Mouse (Mus musculus) induced T-regulatory cell, adult 2 months (primary cell): ENCODE results near the gene Gpr25.

ENCODE experiments used
- DNase-seq: peaks from one replicate; pipeline ENCODE4 v3.0.0-alpha.2; 2012; ENCODE audit warnings: low read depth

Gpr25 gene

DNA sequence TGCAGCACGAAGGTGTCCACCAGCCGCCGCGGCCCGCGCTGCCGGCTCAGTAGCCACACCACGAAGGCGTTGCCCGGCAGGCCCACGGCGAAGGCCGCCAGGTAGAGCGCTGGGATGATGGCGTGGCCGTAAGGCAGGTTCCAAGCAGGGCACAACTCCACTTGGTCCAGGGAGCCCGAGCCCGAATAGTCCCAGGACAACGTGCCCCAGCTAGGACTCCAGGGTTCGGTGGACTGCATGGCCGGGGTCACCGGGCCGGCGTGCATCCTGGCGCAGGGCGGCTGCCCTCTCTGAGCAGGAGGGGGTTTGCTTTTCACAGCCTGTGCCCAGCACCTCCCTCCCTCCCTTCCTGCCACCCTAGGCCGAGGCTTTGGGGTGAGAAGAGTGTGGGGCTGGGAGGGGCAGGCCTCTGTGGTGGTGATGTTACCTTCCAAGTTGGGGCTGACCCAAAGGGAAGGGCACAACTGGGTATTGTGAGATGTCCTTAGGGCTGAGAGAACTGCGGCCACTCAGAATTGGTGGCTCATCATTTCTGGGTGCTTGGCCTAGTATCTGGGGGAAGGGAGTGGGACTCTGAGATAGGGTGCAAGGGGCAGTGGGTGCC, at the start of gene Gpr25:
Gene Gpr25, minus strand, starts transcription at position 239 of the 604 bp plus-strand sequence.
- DNase-seq: no peak

DNA sequence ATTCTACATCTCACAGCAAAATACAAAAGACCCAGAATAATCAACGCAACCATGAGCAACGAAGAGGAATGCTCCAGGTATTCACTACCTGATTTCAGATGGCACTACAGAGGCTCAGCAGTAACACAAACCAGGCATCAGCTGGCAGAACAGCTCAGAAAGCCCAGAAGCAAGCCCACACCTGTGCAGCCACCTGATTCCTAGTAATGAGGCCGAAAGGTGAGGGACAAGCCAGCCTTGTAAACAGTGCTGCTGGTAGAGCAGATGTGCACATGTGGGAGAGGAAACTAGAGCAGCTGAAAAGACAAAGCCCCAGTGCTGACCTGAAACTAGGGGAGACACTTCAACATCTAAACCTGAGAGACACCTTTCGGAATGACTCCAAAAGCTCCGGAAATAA, 48.5 kb upstream of the Gpr25 start:
- no peak for DNase-seq

GRCm38 (mm10) chr1:136306424-136306823, 45.8 kb upstream of the Gpr25 start:
- DNase-seq: peak; percentile 61

DNA sequence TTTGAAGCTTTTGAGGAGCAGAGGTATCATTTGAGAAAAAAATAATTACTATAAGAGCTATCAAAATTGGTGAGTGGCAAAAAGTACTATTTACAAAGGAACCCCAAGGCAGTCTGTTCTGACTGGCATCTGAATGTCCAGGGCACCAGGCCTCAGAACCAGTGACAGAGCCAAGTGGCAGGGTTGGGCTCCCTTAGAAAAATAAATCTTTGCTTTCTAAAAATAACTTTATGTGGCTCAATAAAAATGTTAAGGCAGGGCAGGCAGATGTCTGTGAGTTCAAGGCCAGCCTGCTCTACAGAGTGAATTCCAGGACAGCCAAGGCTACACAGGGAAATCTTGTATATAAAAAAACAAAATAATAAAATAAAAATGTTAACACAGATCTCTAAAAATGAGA, 33.3 kb upstream of the Gpr25 start:
- no peak for DNase-seq

DNA sequence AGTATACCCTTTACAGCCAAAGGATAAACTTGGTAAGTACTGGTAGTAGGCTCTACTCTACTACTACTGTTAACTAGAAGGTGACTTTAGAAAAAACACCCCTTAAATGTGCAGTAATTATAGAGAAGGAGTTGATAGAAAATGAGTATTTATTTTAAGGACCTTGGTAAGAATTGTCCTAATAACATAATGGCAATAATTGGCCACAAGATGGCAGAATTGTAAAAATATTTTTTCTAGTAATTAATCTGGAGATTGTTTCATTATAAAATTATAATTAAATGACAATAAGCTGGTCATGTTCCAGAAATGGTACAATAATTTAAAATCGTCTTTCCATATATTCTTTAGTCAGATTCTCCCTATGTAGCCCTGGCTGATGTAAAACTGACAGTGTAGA, 29.1 kb upstream of the Gpr25 start:
- peak; percentile 30 for DNase-seq

DNA sequence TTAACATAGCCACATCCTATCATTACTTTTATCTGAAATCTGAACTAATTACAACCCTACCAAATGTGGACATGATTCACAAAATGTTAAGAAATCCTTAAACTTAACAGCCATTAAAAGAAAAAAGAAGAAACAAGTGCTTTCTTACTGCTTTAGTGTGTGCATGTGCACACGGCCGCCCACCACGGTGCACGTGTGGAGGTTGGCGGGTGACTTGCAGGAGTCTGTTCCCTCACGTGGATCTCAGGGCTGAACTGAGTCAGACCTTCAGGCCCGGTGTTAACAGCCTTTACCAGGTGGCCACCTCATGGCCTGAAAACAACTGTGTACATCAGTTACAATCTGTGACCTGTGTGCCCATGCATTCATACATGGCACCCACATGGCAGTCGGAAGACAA, 16.7 kb upstream of the Gpr25 start:
- DNase-seq: no peak

DNA sequence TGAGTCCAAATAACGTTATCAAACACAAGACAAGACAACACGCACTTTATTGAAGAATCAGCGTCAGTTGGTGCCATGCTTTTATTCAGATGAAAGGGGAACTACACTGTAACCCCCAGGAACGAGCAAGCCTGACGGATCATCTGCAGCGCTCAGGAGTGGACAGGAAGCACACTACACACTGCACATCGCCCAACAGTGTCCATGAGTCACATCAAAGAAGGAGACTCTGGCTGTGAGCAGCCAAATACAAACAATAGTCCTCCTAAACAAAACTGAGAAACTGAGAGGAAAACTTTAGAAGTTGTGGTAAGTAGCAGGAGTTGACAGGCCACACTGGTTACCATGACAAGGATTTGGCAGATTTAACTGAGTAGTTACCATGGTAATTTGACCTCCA, 7.6 kb upstream of the Gpr25 start:
- DNase-seq: no peak

GRCm38 (mm10) chr1:136266127-136266526, 5.5 kb upstream of the Gpr25 start:
- no peak for DNase-seq

DNA sequence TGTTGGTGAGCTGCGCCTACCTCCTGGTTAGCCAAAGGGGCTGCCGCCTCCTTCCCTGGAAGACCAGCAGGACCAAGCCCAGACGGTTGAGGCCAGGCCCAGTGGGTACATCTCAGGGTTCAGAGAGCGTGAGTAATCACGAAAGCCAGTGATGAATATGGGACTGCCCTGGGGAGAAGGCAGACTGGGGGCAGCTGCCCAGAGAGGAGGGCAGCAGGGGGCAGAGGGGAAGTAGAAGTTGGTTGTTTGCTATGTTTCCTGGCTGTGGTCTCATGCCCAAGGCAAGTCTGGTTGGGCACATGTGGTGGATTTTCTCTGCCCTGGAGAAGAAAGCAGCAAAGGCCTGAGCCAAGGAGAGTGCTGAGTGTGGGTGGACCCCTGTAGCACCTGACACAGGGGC, 2.7 kb upstream of the Gpr25 start:
- DNase-seq: no peak

DNA sequence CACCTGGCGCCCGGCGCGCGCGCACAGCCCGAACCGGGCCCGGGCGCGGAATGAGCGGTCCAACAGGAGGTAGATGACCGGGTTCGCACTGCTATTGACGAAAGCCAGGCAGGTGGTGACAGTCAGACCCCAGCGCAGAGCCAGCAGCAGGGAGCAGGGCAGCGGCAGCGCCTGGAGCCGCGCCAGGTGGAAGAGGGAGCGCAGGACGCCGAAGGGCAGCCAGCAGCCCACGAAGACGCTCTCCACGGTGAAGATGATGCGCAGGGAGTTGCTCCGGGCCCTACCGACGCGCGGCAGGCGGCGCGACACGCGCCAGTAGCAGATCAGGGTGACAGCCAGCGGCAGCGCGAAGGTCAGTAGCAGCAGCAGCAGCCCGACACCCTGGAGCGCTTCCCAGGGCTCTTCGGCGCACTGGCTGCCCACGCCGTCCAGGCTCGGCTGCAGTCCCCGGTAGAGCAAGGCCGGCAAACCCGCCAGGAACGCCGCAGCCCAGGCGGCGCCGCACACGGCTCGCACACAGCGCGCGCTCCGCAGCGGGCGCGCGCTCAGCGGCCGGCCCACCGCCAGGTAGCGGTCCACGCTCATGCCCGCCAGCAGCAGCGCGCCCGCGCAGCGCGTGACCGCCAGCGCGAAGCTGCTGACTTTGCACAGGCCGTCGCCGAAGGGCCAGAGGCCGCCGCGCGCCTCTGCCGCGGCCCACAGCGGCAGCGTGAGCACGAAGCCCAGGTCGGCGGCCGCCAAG, 609 bp downstream of the Gpr25 start:
- DNase-seq: peak; percentile 51

DNA sequence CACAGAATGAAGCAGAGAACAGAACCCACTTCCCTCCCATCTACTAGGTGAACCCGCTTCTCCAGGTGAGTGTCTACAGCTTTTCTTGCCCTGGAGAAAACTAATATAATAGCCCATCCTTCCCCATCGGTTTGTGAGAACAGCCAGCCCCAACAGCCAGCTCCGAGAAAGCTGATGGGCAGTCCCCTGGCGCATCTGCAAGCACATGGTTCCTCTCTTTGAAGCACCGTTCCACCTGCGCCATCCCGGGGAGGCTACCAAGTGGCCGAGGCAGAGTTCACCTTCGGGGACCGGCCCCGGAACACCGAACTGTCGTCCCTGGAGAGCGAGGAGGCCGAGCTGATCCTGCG, 1.2 kb downstream of the Gpr25 start:
- DNase-seq: peak; percentile 48

GRCm38 (mm10) chr1:136258495-136258894, 2.2 kb downstream of the Gpr25 start:
- peak; percentile 34 for DNase-seq

- peak; percentile 62 for DNase-seq
Measured at GRCm38 (mm10) chr1:136255657-136256056, 5.0 kb downstream of the Gpr25 start.

- DNase-seq: peak; percentile 86
Measured at GRCm38 (mm10) chr1:136255174-136255573, 5.5 kb downstream of the Gpr25 start.

GRCm38 (mm10) chr1:136254503-136255065, 6.1 kb downstream of the Gpr25 start:
- DNase-seq: peak; percentile 74

GRCm38 (mm10) chr1:136253472-136253871, 7.2 kb downstream of the Gpr25 start:
- DNase-seq: peak; percentile 41

DNA sequence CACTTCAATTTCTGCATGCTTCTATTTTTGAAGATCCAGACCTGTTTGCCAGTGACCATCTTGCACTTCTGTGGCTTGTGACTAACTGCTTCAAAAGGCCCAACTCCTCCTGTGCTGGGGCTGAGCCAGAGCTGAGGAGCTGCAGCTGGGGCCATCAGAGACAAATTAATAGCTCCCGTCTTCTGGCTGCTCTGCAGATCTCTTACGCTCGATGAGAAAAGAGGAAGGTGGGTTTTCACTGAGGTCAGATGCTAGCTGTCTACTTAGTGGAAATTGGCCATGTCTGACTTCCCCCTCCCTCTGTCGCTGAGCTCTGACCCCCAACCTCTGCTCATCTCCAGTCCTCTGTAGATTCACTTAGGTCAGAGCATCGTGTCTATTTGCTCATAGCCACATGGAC, 11.0 kb downstream of the Gpr25 start:
- DNase-seq: no peak

DNA sequence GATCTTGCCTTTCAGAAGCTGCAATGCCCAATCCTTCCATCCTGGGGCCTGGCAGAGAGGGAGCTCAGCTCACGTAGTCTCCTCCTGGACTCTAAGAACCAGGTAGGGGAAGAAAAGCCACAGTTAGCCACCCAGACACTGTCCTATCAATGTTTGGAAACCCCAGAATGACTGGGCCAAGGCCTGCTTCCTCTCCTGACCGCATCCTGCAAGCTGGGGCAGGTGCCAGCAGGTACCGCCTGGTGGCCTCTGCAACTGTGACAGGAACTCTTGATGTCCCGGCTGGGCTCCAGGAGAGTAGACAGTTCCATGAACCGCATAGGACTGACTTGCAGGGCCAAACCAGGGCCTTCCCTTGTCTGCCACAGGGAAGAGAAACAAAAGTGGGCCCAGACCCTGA, 13.3 kb downstream of the Gpr25 start:
- peak; percentile 57 for DNase-seq

DNA sequence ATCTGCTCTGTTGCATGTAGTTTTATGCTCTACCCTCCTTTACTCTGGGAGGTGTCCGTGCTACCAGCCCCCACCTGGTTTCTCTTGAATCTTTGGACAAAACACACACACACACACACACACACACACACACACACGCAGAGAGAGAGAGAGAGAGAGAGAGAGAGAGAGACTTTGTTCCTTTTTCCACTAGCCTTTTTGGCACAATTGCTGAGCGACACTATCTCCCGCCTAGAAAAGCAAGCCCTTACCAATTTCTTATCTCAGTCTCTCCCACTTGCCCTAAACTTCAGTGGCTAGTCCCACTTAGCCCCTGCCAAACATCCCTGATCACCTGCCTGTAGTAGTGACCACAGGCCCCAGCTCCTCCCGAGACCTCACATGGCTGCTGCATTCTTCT, 16.2 kb downstream of the Gpr25 start:
- no peak for DNase-seq

- no peak for DNase-seq
Measured at GRCm38 (mm10) chr1:136241801-136242200, 18.9 kb downstream of the Gpr25 start.

GRCm38 (mm10) chr1:136238495-136238894, 22.2 kb downstream of the Gpr25 start:
- DNase-seq: no peak

GRCm38 (mm10) chr1:136234595-136235092, 26.0 kb downstream of the Gpr25 start:
- DNase-seq: no peak

GRCm38 (mm10) chr1:136233892-136234594, 26.6 kb downstream of the Gpr25 start, which contains the start of gene Inava:
Inava (minus strand) TSS chr1:136234264.
- peak; percentile 70 for DNase-seq
